Mouse (Mus musculus) hindbrain, embryonic 10.5 days (tissue): ENCODE results near the gene Ankrd44. TPM values are rescaled to one million over a fixed set of nuclear protein-coding genes. Genes with fewer than 3 reads are reported as not detected.
A peak's percentile ranks its signal among the peaks of the same experiment; 100 is the strongest.

Experiments used
- DNase-seq: peaks from one replicate; pipeline ENCODE4 v3.0.0-alpha.2; 2017; ENCODE audit warnings: low spot score
- H3K27ac ChIP-seq: fragments of 300-500 bp; sonication (generic); 2 replicates; pipeline ENCODE4 v1.5.1; 2016; ENCODE audit warnings: mild to moderate bottlenecking, moderate library complexity
- H3K27me3 ChIP-seq: fragments of 300-500 bp; sonication (generic); 2 replicates; pipeline ENCODE4 v1.6.1; 2016; ENCODE audit warnings: mild to moderate bottlenecking; ENCODE audit not compliant: poor library complexity, insufficient read depth, severe bottlenecking
- H3K36me3 ChIP-seq: fragments of 300-500 bp; sonication (generic); 2 replicates; pipeline ENCODE4 v1.6.1; 2016; ENCODE audit warnings: mild to moderate bottlenecking, moderate library complexity
- H3K4me1 ChIP-seq: fragments of 300-500 bp; sonication (generic); replicated peaks from 2 replicates; pipeline ENCODE4 v1.6.1; 2016; ENCODE audit warnings: mild to moderate bottlenecking
- H3K4me3 ChIP-seq: fragments of 300-500 bp; sonication (generic); 2 replicates; pipeline ENCODE4 v1.5.1; 2016; ENCODE audit warnings: mild to moderate bottlenecking, moderate library complexity
- H3K9me3 ChIP-seq: fragments of 300-500 bp; sonication (generic); 2 replicates; pipeline ENCODE4 v1.6.1; 2016; ENCODE audit warnings: mild to moderate bottlenecking, moderate library complexity
- WGBS: fragments of 180-500 bp; shearing (Covaris S2); methylation state at CpG from one replicate; pipeline ENCODE4 v1.1.7; 2016; 5-methylcytosine and 5-hydroxymethylcytosine counted together
- polyA plus RNA-seq: library from polyadenylated mRNA; unstranded; fragments of >200 nt; fragmentation: Nextera tagmentation; extraction: Ambion mirVana; gene quantifications from 2 replicates; pipeline ENCODE4 v1.2.1, GENCODE M21; 2016

The Ankrd44 gene
- polyA plus RNA-seq, 1 experiment from 2014 or later = 11.9 TPM

- no peak overlapping the region for H3K4me3 ChIP-seq
- H3K27me3 ChIP-seq = no peaks in the 10 kb centered on the region
- no peaks in the 10 kb centered on the region for H3K36me3 ChIP-seq
- DNase-seq = peak; percentile 6
- 77% methylated on average over 5 of the region's 5 CpGs for WGBS
- H3K9me3 ChIP-seq = peaks cover 7% of the 10 kb centered on the region; the same call in 1 of the 2 replicates
- H3K4me1 ChIP-seq = no peaks in the 10 kb centered on the region
- H3K27ac ChIP-seq = no peak overlapping the region
Observed at GRCm38 (mm10) chr1:54772843-54773242, 153.3 kb downstream of the Ankrd44 start.

DNA sequence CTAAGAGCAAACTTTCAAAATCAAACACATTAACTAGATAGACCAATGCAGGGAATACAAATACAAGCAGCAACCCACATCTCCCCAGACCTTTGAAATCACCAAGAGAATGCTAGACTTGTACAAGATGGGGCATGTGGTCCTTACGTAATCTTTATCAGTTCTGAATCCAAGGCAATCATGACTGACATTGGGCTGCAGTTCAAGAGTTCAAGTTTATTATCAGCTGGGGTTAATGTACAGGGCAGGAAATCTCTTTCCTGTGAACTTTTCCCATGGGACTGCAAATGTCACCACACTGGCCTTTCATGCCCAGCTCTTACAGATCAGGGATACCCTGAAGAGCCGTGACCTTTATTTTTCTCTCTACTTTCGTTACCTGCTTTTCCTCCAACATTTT lies 154.7 kb downstream of the Ankrd44 start:
- no peaks in the 10 kb centered on the region for H3K36me3 ChIP-seq
- DNase-seq = no peak
- WGBS = 92% methylated on average over 3 of the region's 3 CpGs
- H3K9me3 ChIP-seq = peaks cover 7% of the 10 kb centered on the region; the same call in 1 of the 2 replicates
- no peaks in the 10 kb centered on the region for H3K27me3 ChIP-seq
- no peak overlapping the region for H3K27ac ChIP-seq
- no peaks in the 10 kb centered on the region for H3K4me1 ChIP-seq
- no peak overlapping the region for H3K4me3 ChIP-seq

DNA sequence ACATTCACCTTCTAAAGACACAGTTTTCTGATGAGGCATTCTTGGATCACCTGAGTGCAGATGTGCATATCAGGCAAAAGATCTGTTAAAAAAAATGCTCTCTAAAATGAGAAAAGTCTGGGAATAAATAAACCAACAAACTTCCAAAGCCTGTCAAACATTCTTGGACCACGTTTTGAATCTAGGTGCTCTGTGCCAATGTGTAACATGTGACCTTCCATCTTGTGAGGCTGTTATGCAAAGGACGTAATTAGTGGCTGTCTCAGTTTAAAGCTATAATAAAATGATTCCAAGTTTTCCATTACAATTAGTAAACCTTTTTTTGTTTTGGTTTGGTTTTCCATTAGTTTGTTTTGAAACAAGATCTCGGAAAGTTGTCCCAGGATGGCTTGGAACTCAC lies 159.0 kb downstream of the Ankrd44 start:
- DNase-seq = no peak
- H3K4me1 ChIP-seq = no peaks in the 10 kb centered on the region
- no peak overlapping the region for H3K27ac ChIP-seq
- 87% methylated on average over 3 of the region's 3 CpGs for WGBS
- H3K4me3 ChIP-seq = no peak overlapping the region
- H3K9me3 ChIP-seq = peaks cover 7% of the 10 kb centered on the region; the same call in 1 of the 2 replicates
- H3K36me3 ChIP-seq = no peaks in the 10 kb centered on the region
- no peaks in the 10 kb centered on the region for H3K27me3 ChIP-seq

- Histone ChIP-seq H3K4me1 (no peaks in the 10 kb centered on the region), H3K27me3 (no peaks in the 10 kb centered on the region), H3K27ac (no peak overlapping the region), H3K4me3 (no peak overlapping the region), H3K36me3 (no peaks in the 10 kb centered on the region), H3K9me3 (peaks cover 1% of the 10 kb centered on the region; the same call in 1 of the 2 replicates)
- DNase-seq = no peak
- WGBS = 92% methylated on average over 2 of the region's 2 CpGs
Observed at GRCm38 (mm10) chr1:54765632-54766238, 160.5 kb downstream of the Ankrd44 start.

GRCm38 (mm10) chr1:54762216-54762807 lies 163.9 kb downstream of the Ankrd44 start:
- Histone ChIP-seq H3K36me3 (no peaks in the 10 kb centered on the region), H3K4me3 (no peak overlapping the region), H3K27ac (no peak overlapping the region), H3K27me3 (no peaks in the 10 kb centered on the region), H3K4me1 (no peaks in the 10 kb centered on the region), H3K9me3 (no peaks in the 10 kb centered on the region)
- WGBS = 86% methylated on average over 10 of the region's 10 CpGs
- DNase-seq = no peak

- H3K4me3 ChIP-seq = no peak overlapping the region
- no peak for DNase-seq
- H3K27ac ChIP-seq = no peak overlapping the region
- no peaks in the 10 kb centered on the region for H3K4me1 ChIP-seq
- H3K9me3 ChIP-seq = no peaks in the 10 kb centered on the region
- H3K27me3 ChIP-seq = no peaks in the 10 kb centered on the region
- no peaks in the 10 kb centered on the region for H3K36me3 ChIP-seq
Observed at GRCm38 (mm10) chr1:54759841-54760240, 166.3 kb downstream of the Ankrd44 start.

DNA sequence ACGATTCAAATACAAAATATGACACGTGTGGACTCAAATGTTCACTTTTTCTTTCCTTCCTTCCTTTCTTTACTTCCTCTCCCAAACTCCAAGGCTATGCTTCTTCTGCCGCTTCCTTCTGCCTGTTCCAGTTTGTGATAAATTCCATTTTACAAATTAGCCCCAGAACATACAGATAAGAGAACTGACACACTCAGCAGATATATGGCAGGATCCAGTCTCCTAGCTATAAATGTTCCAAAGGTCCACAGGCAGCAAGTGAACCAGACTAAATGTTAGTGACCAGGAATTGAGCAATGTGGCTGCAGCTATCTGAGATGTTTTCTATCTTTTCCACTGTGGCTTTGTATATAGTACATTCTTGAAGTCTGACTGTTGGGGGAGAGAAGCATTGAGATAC lies 168.9 kb downstream of the Ankrd44 start:
- no peaks in the 10 kb centered on the region for H3K36me3 ChIP-seq
- no peaks in the 10 kb centered on the region for H3K9me3 ChIP-seq
- H3K4me1 ChIP-seq = no peaks in the 10 kb centered on the region
- 92% methylated on average over 3 of the region's 3 CpGs for WGBS
- DNase-seq = no peak
- H3K27me3 ChIP-seq = no peaks in the 10 kb centered on the region
- H3K27ac ChIP-seq = no peak overlapping the region
- H3K4me3 ChIP-seq = no peak overlapping the region

- WGBS = 83% methylated on average over 8 of the region's 8 CpGs
- Histone ChIP-seq H3K27ac (no peak overlapping the region), H3K4me1 (no peaks in the 10 kb centered on the region), H3K36me3 (no peaks in the 10 kb centered on the region), H3K4me3 (no peak overlapping the region), H3K27me3 (no peaks in the 10 kb centered on the region), H3K9me3 (no peaks in the 10 kb centered on the region)
- no peak for DNase-seq
Observed at GRCm38 (mm10) chr1:54755690-54756365, 170.4 kb downstream of the Ankrd44 start.

DNA sequence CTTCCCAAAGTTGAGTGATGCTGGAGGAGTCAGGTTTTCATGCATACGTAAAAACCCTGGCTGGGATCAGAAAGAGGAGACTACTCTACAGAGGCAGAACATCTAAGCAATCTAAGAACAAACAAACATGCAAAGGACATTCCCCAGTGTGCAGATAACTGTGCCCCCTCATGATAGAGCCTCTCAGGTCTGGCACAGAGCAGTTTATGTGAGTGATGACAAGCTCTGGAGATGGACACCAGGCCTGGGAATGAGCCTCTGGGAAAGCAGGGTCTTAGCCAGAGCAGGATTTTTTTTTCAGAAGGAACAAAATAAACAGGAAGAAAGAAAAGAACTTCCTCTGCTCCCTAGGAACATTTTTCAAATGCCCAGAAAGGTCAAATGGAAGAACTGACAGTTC lies 176.2 kb downstream of the Ankrd44 start:
- no peaks in the 10 kb centered on the region for H3K36me3 ChIP-seq
- H3K4me3 ChIP-seq = no peak overlapping the region
- H3K4me1 ChIP-seq = no peaks in the 10 kb centered on the region
- no peak overlapping the region for H3K27ac ChIP-seq
- H3K9me3 ChIP-seq = no peaks in the 10 kb centered on the region
- 75% methylated on average over 1 of the region's 1 CpGs for WGBS
- no peaks in the 10 kb centered on the region for H3K27me3 ChIP-seq
- no peak for DNase-seq

DNA sequence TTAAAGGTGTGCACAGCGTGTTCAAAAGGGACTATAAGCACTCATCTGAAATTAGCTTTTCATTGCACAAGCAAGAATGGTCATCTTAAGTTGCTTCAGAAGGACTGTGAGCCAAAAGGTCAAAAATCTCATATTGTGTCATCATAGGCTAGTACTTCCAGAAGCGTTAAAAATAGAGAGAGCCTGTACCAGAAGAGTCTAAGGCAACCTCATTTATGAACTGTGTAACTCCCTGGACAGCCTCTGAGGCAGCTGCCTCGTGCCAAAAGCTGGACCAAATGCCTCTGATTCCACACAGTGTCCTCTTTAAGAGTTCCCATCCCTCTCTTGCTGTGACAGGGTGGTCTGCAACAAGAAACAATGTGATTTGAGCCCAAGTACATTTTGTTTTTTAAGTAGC lies 176.7 kb downstream of the Ankrd44 start:
- WGBS = 79% methylated on average over 3 of the region's 3 CpGs
- H3K4me3 ChIP-seq = no peak overlapping the region
- H3K9me3 ChIP-seq = no peaks in the 10 kb centered on the region
- no peaks in the 10 kb centered on the region for H3K27me3 ChIP-seq
- H3K27ac ChIP-seq = no peak overlapping the region
- no peaks in the 10 kb centered on the region for H3K36me3 ChIP-seq
- no peak for DNase-seq
- H3K4me1 ChIP-seq = no peaks in the 10 kb centered on the region

DNA sequence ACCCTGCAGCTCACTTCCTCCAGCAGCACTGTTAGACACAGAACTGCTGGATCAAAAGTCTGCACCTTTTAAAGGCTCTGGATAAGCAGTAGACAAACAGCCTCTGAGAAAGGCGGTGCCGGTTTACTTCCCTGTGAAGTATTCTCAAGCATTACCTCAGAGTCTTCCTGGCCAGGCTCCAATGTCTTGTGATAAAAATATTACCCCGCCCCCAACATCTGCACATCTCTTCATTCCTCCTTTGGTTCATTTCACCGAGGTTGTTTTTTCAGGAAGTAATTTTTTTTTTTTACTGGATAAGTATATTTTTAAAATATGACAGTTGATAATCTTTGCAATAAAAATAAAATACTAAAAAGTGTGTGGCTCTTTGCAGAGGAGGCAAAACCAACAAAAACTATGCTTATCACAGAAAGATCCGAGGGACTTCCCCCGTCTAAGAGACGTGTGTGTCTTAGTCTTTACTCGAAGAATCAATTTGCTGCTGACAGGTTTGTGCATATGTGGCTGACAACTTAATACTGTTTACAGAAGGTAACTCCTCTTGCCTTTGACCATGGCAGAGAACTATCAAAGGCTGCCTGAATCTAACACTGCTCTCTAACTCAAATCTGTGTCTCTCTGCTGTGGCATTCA lies 178.3 kb downstream of the Ankrd44 start:
- H3K9me3 ChIP-seq = no peaks in the 10 kb centered on the region
- no peaks in the 10 kb centered on the region for H3K27me3 ChIP-seq
- H3K4me3 ChIP-seq = no peak overlapping the region
- 87% methylated on average over 8 of the region's 8 CpGs for WGBS
- no peak for DNase-seq
- H3K36me3 ChIP-seq = no peaks in the 10 kb centered on the region
- no peaks in the 10 kb centered on the region for H3K4me1 ChIP-seq
- H3K27ac ChIP-seq = no peak overlapping the region

GRCm38 (mm10) chr1:54745666-54746065 lies 180.5 kb downstream of the Ankrd44 start:
- no peak overlapping the region for H3K27ac ChIP-seq
- H3K27me3 ChIP-seq = no peaks in the 10 kb centered on the region
- DNase-seq = no peak
- H3K4me1 ChIP-seq = no peaks in the 10 kb centered on the region
- no peak overlapping the region for H3K4me3 ChIP-seq
- H3K9me3 ChIP-seq = no peaks in the 10 kb centered on the region
- no peaks in the 10 kb centered on the region for H3K36me3 ChIP-seq

DNA sequence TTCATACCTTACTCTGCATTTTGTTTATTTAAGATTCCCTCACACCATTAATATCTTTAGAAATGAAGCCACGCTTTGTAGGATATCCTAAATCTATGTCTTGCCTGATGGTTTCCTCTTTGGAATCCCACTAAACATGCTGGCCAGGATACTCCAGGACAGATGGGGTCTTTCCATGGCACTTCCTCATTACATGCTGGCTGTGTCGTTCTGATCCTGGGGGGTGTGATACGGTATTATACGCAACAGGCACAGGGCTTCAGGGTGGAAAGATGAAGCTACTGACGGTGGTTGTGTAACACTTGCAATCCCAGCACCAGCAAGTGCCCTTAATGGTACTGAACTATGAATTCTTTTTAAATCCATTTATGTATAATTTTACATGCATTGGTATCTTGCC lies 182.0 kb downstream of the Ankrd44 start:
- H3K27me3 ChIP-seq = no peaks in the 10 kb centered on the region
- no peak overlapping the region for H3K27ac ChIP-seq
- H3K36me3 ChIP-seq = no peaks in the 10 kb centered on the region
- WGBS = 88% methylated on average over 5 of the region's 5 CpGs
- no peak for DNase-seq
- H3K4me1 ChIP-seq = no peaks in the 10 kb centered on the region
- no peak overlapping the region for H3K4me3 ChIP-seq
- no peaks in the 10 kb centered on the region for H3K9me3 ChIP-seq
